Mouse (Mus musculus): ENCODE measurements around the gene Olfr669. TPM values are rescaled to one million over a fixed set of nuclear protein-coding genes. Genes with fewer than 3 reads are reported as not detected.
"Not testable (repeated sequence)": the region's sequence is repeated elsewhere in the genome, so short reads cannot be mapped to it uniquely, and the experiment has no call there.

Olfr669 gene
- polyA plus RNA-seq (2016; fragmentation: Nextera tagmentation; extraction: Ambion mirVana): not detected in 2 replicates

DNA sequence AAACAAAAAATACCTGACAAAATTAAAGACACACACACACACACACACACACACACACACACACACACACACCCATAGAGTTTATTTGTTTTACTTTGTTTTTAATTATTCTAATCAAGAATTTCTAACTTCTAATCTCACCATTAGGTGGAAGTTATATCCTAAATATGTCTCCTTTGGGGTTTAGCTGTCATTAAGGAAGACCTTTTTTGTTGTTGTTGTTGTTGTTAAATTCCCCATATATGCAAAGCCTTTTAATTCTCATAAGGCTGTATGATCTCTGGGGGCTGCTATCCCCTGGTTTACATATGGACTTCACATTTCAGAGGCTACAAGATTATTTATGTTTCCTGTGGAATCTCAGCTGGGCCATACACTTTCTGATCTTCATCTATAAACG, at the start of gene Olfr669:
Olfr669 (plus strand) TSS at position 301 of the 400 bp plus-strand sequence.
- WGBS: 88% methylated on average over 1 of the region's 1 CpGs
- H3K9me3 ChIP-seq: no peaks in the 10 kb centered on the region
- no peak within 1 kb of the TSS for H3K27ac ChIP-seq
- no peaks in the 10 kb centered on the region for H3K27me3 ChIP-seq (ENCODE audit: insufficient read depth, poor library complexity, severe bottlenecking)
- no peaks in the 10 kb centered on the region for H3K4me1 ChIP-seq
- H3K4me3 ChIP-seq: no peak within 1 kb of the TSS
- H3K36me3 ChIP-seq: no peaks in the 10 kb centered on the region
- no peak for DNase-seq (ENCODE audit: low spot score)

- Histone ChIP-seq H3K9me3 (no peaks in the 10 kb centered on the region), H3K27me3 (ENCODE audit: insufficient read depth, poor library complexity, severe bottlenecking) (no peaks in the 10 kb centered on the region), H3K36me3 (no peaks in the 10 kb centered on the region), H3K4me3 (no peak within 1 kb of the TSS), H3K4me1 (no peaks in the 10 kb centered on the region), H3K27ac (no peak within 1 kb of the TSS)
- DNase-seq (ENCODE audit: low spot score): no peak
- 80% methylated on average over 2 of the region's 2 CpGs for WGBS
These were observed 38.2 kb upstream of the Olfr669 start, which contains the start of gene Olfr666 for GRCm38 (mm10) chr7:104895852-104896251. Gene Olfr666, minus strand, starts transcription at chr7:104895952.

GRCm38 (mm10) chr7:104921382-104921781, 12.7 kb upstream of the Olfr669 start, which contains the start of gene Olfr667:
Gene Olfr667, minus strand, starts transcription at chr7:104921482.
- DNase-seq (ENCODE audit: low spot score): no peak
- no peak within 1 kb of the TSS for H3K27ac ChIP-seq
- WGBS: 66% methylated on average over 1 of the region's 1 CpGs

GRCm38 (mm10) chr7:104927957-104928356, 6.1 kb upstream of the Olfr669 start, which contains the start of gene Olfr668:
Gene Olfr668, minus strand, starts transcription at chr7:104928057.
- no peaks in the 10 kb centered on the region for H3K9me3 ChIP-seq
- WGBS: 60% methylated on average over 1 of the region's 1 CpGs
- H3K27ac ChIP-seq: no peak within 1 kb of the TSS
- H3K36me3 ChIP-seq: no peaks in the 10 kb centered on the region
- no peaks in the 10 kb centered on the region for H3K27me3 ChIP-seq (ENCODE audit: insufficient read depth, poor library complexity, severe bottlenecking)
- no peak within 1 kb of the TSS for H3K4me3 ChIP-seq
- DNase-seq (ENCODE audit: low spot score): no peak
- H3K4me1 ChIP-seq: no peaks in the 10 kb centered on the region

More at GRCm38 (mm10) chr7:104921382-104921781, 12.7 kb upstream of the Olfr669 start, which contains the start of gene Olfr667:
- Histone ChIP-seq H3K4me3 (no peak within 1 kb of the TSS), H3K36me3 (no peaks in the 10 kb centered on the region), H3K4me1 (no peaks in the 10 kb centered on the region), H3K27me3 (ENCODE audit: insufficient read depth, poor library complexity, severe bottlenecking) (no peaks in the 10 kb centered on the region), H3K9me3 (no peaks in the 10 kb centered on the region)

DNA sequence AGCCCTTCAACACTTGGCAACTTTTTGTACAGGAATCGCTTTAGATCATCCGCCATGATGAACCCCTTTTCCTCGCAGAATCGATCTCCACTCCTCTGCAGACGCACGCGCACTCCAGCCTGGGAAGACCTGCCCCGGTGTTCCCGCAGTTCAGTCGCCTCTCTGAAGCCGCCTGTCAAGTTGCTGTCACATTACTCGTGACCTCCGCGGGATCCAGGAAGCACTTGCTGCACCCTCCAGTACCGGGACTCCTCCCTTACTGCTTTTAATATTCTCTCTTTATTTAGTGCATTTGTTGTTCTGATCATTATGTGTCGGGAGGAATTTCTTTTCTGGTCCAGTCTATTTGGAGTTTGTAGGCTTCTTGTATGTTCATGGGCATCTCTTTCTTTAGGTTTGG, 16.2 kb downstream of the Olfr669 start:
- not testable (repeated sequence) for H3K4me1 ChIP-seq; H3K4me3 ChIP-seq; H3K36me3 ChIP-seq; H3K27me3 ChIP-seq (ENCODE audit: insufficient read depth, poor library complexity, severe bottlenecking); DNase-seq (ENCODE audit: low spot score); H3K27ac ChIP-seq; H3K9me3 ChIP-seq
- 94% methylated on average over 16 of the region's 16 CpGs for WGBS

- WGBS: 59% methylated on average over 1 of the region's 1 CpGs
- Histone ChIP-seq H3K4me1 (no peaks in the 10 kb centered on the region), H3K4me3 (no peak within 1 kb of the TSS), H3K27ac (no peak within 1 kb of the TSS), H3K36me3 (no peaks in the 10 kb centered on the region), H3K27me3 (ENCODE audit: insufficient read depth, poor library complexity, severe bottlenecking) (no peaks in the 10 kb centered on the region), H3K9me3 (no peaks in the 10 kb centered on the region)
- DNase-seq (ENCODE audit: low spot score): no peak
These were observed 28.5 kb downstream of the Olfr669 start, which contains the start of gene Olfr670 for GRCm38 (mm10) chr7:104962520-104962919. Gene Olfr670, minus strand, starts transcription at chr7:104962620.

- not testable (repeated sequence) for H3K36me3 ChIP-seq; H3K27me3 ChIP-seq (ENCODE audit: insufficient read depth, poor library complexity, severe bottlenecking); H3K27ac ChIP-seq; DNase-seq (ENCODE audit: low spot score); H3K9me3 ChIP-seq; H3K4me3 ChIP-seq; H3K4me1 ChIP-seq
- WGBS: 72% methylated on average over 2 of the region's 2 CpGs
These were observed 38.5 kb downstream of the Olfr669 start for GRCm38 (mm10) chr7:104972507-104972906.

DNA sequence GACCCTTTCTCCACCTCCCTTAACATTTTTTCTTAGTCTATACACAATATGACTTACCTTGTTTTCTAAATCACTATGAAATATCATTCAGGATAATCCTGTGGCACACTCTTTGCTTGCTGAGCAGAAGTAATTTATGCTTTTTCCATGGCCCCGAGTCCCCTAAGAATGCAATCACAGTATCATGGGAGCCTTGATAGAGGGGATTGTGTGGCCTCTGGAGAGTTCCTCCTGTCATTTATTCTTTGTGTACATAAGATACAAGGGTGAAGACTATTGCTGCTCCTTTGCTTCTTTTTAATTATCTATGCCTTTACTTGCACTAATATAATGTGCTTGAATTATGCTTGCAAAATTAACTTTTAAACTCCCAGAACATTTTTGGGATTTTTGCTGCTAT, 45.0 kb downstream of the Olfr669 start, which contains the start of gene Olfr671:
Olfr671 (minus strand) TSS at position 101 of the 400 bp plus-strand sequence.
- Histone ChIP-seq H3K4me3 (no peak within 1 kb of the TSS), H3K27me3 (ENCODE audit: insufficient read depth, poor library complexity, severe bottlenecking) (no peaks in the 10 kb centered on the region), H3K4me1 (no peaks in the 10 kb centered on the region), H3K27ac (no peak within 1 kb of the TSS), H3K36me3 (no peaks in the 10 kb centered on the region), H3K9me3 (no peaks in the 10 kb centered on the region)
- DNase-seq (ENCODE audit: low spot score): no peak
- WGBS: 70% methylated on average over 1 of the region's 1 CpGs

Other genes starting within 250 kb of the Olfr669 start
- not detected in 2 replicates for gene Olfr661, start 247.7 kb upstream of the Olfr669 start, polyA plus RNA-seq (2016; fragmentation: Nextera tagmentation; extraction: Ambion mirVana)
- not detected in 2 replicates for gene Usp17le, start 156.8 kb upstream of the Olfr669 start, polyA plus RNA-seq (2016; fragmentation: Nextera tagmentation; extraction: Ambion mirVana)
- not detected in 2 replicates for gene Usp17lb, start 91.6 kb upstream of the Olfr669 start, polyA plus RNA-seq (2016; fragmentation: Nextera tagmentation; extraction: Ambion mirVana)
- gene Usp17la, start 77.2 kb upstream of the Olfr669 start, polyA plus RNA-seq (2016; fragmentation: Nextera tagmentation; extraction: Ambion mirVana): not detected in 2 replicates
- not detected in 2 replicates for gene Olfr665, start 56.2 kb upstream of the Olfr669 start, polyA plus RNA-seq (2016; fragmentation: Nextera tagmentation; extraction: Ambion mirVana)
- gene Olfr666, start 38.3 kb upstream of the Olfr669 start, polyA plus RNA-seq (2016; fragmentation: Nextera tagmentation; extraction: Ambion mirVana): not detected in 2 replicates
- gene Olfr667, start 12.8 kb upstream of the Olfr669 start, polyA plus RNA-seq (2016; fragmentation: Nextera tagmentation; extraction: Ambion mirVana): not detected in 2 replicates
- gene Olfr668, start 6.2 kb upstream of the Olfr669 start, polyA plus RNA-seq (2016; fragmentation: Nextera tagmentation; extraction: Ambion mirVana): not detected in 2 replicates
- gene Olfr670, start 28.4 kb downstream of the Olfr669 start, polyA plus RNA-seq (2016; fragmentation: Nextera tagmentation; extraction: Ambion mirVana): not detected in 2 replicates
- not detected in 2 replicates for gene Olfr671, start 44.9 kb downstream of the Olfr669 start, polyA plus RNA-seq (2016; fragmentation: Nextera tagmentation; extraction: Ambion mirVana)
- not detected in 2 replicates for gene Olfr672, start 67.8 kb downstream of the Olfr669 start, polyA plus RNA-seq (2016; fragmentation: Nextera tagmentation; extraction: Ambion mirVana)
- gene Olfr675, start 94.2 kb downstream of the Olfr669 start, polyA plus RNA-seq (2016; fragmentation: Nextera tagmentation; extraction: Ambion mirVana): not detected in 2 replicates
- gene Olfr676, start 98.5 kb downstream of the Olfr669 start, polyA plus RNA-seq (2016; fragmentation: Nextera tagmentation; extraction: Ambion mirVana): not detected in 2 replicates
- not detected in 2 replicates for gene Olfr677, start 117.1 kb downstream of the Olfr669 start, polyA plus RNA-seq (2016; fragmentation: Nextera tagmentation; extraction: Ambion mirVana)
- gene Olfr678, start 130.2 kb downstream of the Olfr669 start, polyA plus RNA-seq (2016; fragmentation: Nextera tagmentation; extraction: Ambion mirVana): not detected in 2 replicates
- not detected in 2 replicates for gene Olfr679, start 147.0 kb downstream of the Olfr669 start, polyA plus RNA-seq (2016; fragmentation: Nextera tagmentation; extraction: Ambion mirVana)
- gene Olfr680-ps1, start 158.6 kb downstream of the Olfr669 start, polyA plus RNA-seq (2016; fragmentation: Nextera tagmentation; extraction: Ambion mirVana): not detected in 2 replicates
- not detected in 2 replicates for gene Olfr681, start 182.6 kb downstream of the Olfr669 start, polyA plus RNA-seq (2016; fragmentation: Nextera tagmentation; extraction: Ambion mirVana)
- not detected in 2 replicates for gene Olfr683, start 212.8 kb downstream of the Olfr669 start, polyA plus RNA-seq (2016; fragmentation: Nextera tagmentation; extraction: Ambion mirVana)
- not detected in 2 replicates for gene Olfr684, start 229.4 kb downstream of the Olfr669 start, polyA plus RNA-seq (2016; fragmentation: Nextera tagmentation; extraction: Ambion mirVana)

Data from heart, embryonic 10.5 days (tissue).